Mouse (Mus musculus) embryonic facial prominence, embryonic 11.5 days (tissue): ENCODE results near the gene Rassf5. TPM values are rescaled to one million over a fixed set of nuclear protein-coding genes. Genes with fewer than 3 reads are reported as not detected.
A peak's percentile ranks its signal among the peaks of the same experiment; 100 is the strongest.

Source experiments
- ATAC-seq: fragments of 200-750 bp; cut with Nextera tagmentation; replicated peaks from 2 replicates; pipeline ENCODE4 v1.8.0; 2017; ENCODE audit warnings: low read depth; ENCODE audit not compliant: insufficient number of reproducible peaks, low FRiP score, low TSS enrichment
- DNase-seq: peaks from one replicate; pipeline ENCODE4 v3.0.0-alpha.2; 2015; ENCODE audit warnings: low spot score
- H3K27ac ChIP-seq: fragments of 300-500 bp; sonication (generic); replicated peaks from 2 replicates; pipeline ENCODE4 v1.5.1; 2014; ENCODE audit warnings: mild to moderate bottlenecking, low read depth, low read length, control low read depth
- H3K27me3 ChIP-seq: fragments of 300-500 bp; sonication (generic); 2 replicates; pipeline ENCODE4 v1.6.1; 2014; ENCODE audit warnings: mild to moderate bottlenecking, low read length, moderate library complexity, mixed read lengths; ENCODE audit not compliant: control insufficient read depth, insufficient read depth
- H3K36me3 ChIP-seq: fragments of 300-500 bp; sonication (generic); replicated peaks from 2 replicates; pipeline ENCODE4 v1.6.1; 2014; ENCODE audit warnings: low read depth, mild to moderate bottlenecking, low read length, moderate library complexity, mixed read lengths; ENCODE audit not compliant: control insufficient read depth, insufficient read depth
- H3K4me1 ChIP-seq: fragments of 300-500 bp; sonication (generic); 2 replicates; pipeline ENCODE4 v1.6.1; 2014; ENCODE audit warnings: low read length, mixed read lengths; ENCODE audit not compliant: control insufficient read depth, insufficient read depth
- H3K4me2 ChIP-seq: fragments of 300-500 bp; sonication (generic); 2 replicates; pipeline ENCODE4 v1.6.1; 2014; ENCODE audit warnings: low read depth, mild to moderate bottlenecking, control low read depth, low read length, moderate library complexity
- H3K4me3 ChIP-seq: fragments of 300-500 bp; sonication (generic); 2 replicates; pipeline ENCODE4 v1.5.1; 2014; ENCODE audit warnings: low read depth, low read length, control low read depth
- H3K9ac ChIP-seq: fragments of 300-500 bp; sonication (generic); replicated peaks from 2 replicates; pipeline ENCODE4 v1.6.1; 2014; ENCODE audit warnings: mild to moderate bottlenecking, control low read depth, low read length
- H3K9me3 ChIP-seq: fragments of 300-500 bp; sonication (generic); replicated peaks from 2 replicates; pipeline ENCODE4 v1.6.1; 2016; ENCODE audit warnings: mild to moderate bottlenecking, low read length, inconsistent platforms, mixed read lengths; ENCODE audit not compliant: control insufficient read depth
- WGBS: fragments of 180-500 bp; shearing (Covaris S2); extraction: QIAGEN DNeasy Blood & Tissue Kit; methylation state at CpG from one replicate; pipeline ENCODE4 v1.1.7; 2014; 5-methylcytosine and 5-hydroxymethylcytosine counted together
- polyA plus RNA-seq: library from polyadenylated mRNA; unstranded; fragments of >200 nt; fragmentation: Nextera tagmentation; extraction: Ambion mirVana; gene quantifications from 2 replicates; pipeline ENCODE4 v1.2.1, GENCODE M21; 2014

The Rassf5 gene
- polyA plus RNA-seq, 1 experiment from 2014 or later = 1.1 TPM

GRCm38 (mm10) chr1:131212956-131213355 is 32.1 kb downstream of the Rassf5 start:
- Histone ChIP-seq H3K4me2 (no peak overlapping the region), H3K36me3 (no peaks in the 10 kb centered on the region), H3K9me3 (no peaks in the 10 kb centered on the region), H3K4me1 (no peaks in the 10 kb centered on the region), H3K27me3 (no peaks in the 10 kb centered on the region), H3K9ac (no peak overlapping the region), H3K4me3 (no peak overlapping the region), H3K27ac (no peak overlapping the region)
- ATAC-seq (no peak), DNase-seq (no peak)
- WGBS = 68% methylated on average over 5 of the region's 5 CpGs

- Histone ChIP-seq H3K4me1 (no peaks in the 10 kb centered on the region), H3K4me3 (no peak overlapping the region), H3K27ac (no peak overlapping the region), H3K36me3 (no peaks in the 10 kb centered on the region), H3K9me3 (no peaks in the 10 kb centered on the region), H3K4me2 (no peak overlapping the region), H3K9ac (no peak overlapping the region), H3K27me3 (no peaks in the 10 kb centered on the region)
- WGBS = 86% methylated on average over 1 of the region's 1 CpGs
- ATAC-seq (no peak), DNase-seq (no peak)
These were observed 33.4 kb downstream of the Rassf5 start for GRCm38 (mm10) chr1:131211655-131212054.

GRCm38 (mm10) chr1:131209971-131210426 is 35.1 kb downstream of the Rassf5 start:
- WGBS = 79% methylated on average over 7 of the region's 8 CpGs
- H3K4me2 ChIP-seq = no peak overlapping the region
- H3K9me3 ChIP-seq = no peaks in the 10 kb centered on the region
- H3K36me3 ChIP-seq = no peaks in the 10 kb centered on the region
- H3K9ac ChIP-seq = no peak overlapping the region
- no peak overlapping the region for H3K27ac ChIP-seq
- DNase-seq (no peak), ATAC-seq (no peak)
- H3K27me3 ChIP-seq = no peaks in the 10 kb centered on the region
- H3K4me1 ChIP-seq = no peaks in the 10 kb centered on the region
- no peak overlapping the region for H3K4me3 ChIP-seq

GRCm38 (mm10) chr1:131208800-131209199 is 36.3 kb downstream of the Rassf5 start:
- no peak overlapping the region for H3K4me3 ChIP-seq
- 87% methylated on average over 6 of the region's 6 CpGs for WGBS
- ATAC-seq = no peak
- no peaks in the 10 kb centered on the region for H3K36me3 ChIP-seq
- no peak overlapping the region for H3K4me2 ChIP-seq
- no peak overlapping the region for H3K9ac ChIP-seq
- H3K9me3 ChIP-seq = no peaks in the 10 kb centered on the region
- no peaks in the 10 kb centered on the region for H3K4me1 ChIP-seq
- H3K27me3 ChIP-seq = no peaks in the 10 kb centered on the region
- H3K27ac ChIP-seq = no peak overlapping the region
- no peak for DNase-seq

- H3K4me2 ChIP-seq = no peak overlapping the region
- no peak overlapping the region; the same call in 1 of the 2 replicates for H3K9ac ChIP-seq
- ATAC-seq = no peak
- 83% methylated on average over 5 of the region's 5 CpGs for WGBS
- no peak overlapping the region for H3K27ac ChIP-seq
- DNase-seq = no peak
- H3K4me3 ChIP-seq = no peak overlapping the region
- no peaks in the 10 kb centered on the region for H3K36me3 ChIP-seq
- H3K27me3 ChIP-seq = no peaks in the 10 kb centered on the region
- H3K4me1 ChIP-seq = no peaks in the 10 kb centered on the region
- H3K9me3 ChIP-seq = no peaks in the 10 kb centered on the region
These were observed 37.0 kb downstream of the Rassf5 start for GRCm38 (mm10) chr1:131208081-131208480.

GRCm38 (mm10) chr1:131207531-131207930 is 37.5 kb downstream of the Rassf5 start:
- no peak for ATAC-seq
- Histone ChIP-seq H3K27me3 (no peaks in the 10 kb centered on the region), H3K4me3 (no peak overlapping the region), H3K9me3 (no peaks in the 10 kb centered on the region), H3K9ac (no peak overlapping the region), H3K36me3 (no peaks in the 10 kb centered on the region), H3K4me1 (no peaks in the 10 kb centered on the region), H3K4me2 (no peak overlapping the region), H3K27ac (no peak overlapping the region)
- 11% methylated on average over 5 of the region's 5 CpGs for WGBS
- peak; percentile 80 for DNase-seq

- no peaks in the 10 kb centered on the region for H3K27me3 ChIP-seq
- no peak overlapping the region for H3K9ac ChIP-seq
- H3K27ac ChIP-seq = no peak overlapping the region
- no peaks in the 10 kb centered on the region for H3K4me1 ChIP-seq
- ATAC-seq = no peak
- WGBS = 81% methylated on average over 5 of the region's 5 CpGs
- H3K36me3 ChIP-seq = no peaks in the 10 kb centered on the region
- no peaks in the 10 kb centered on the region for H3K9me3 ChIP-seq
- no peak overlapping the region for H3K4me3 ChIP-seq
- H3K4me2 ChIP-seq = no peak overlapping the region
- DNase-seq = no peak
These were observed 38.7 kb downstream of the Rassf5 start for GRCm38 (mm10) chr1:131206342-131206741.

GRCm38 (mm10) chr1:131204461-131204860 is 40.6 kb downstream of the Rassf5 start:
- Histone ChIP-seq H3K9me3 (no peaks in the 10 kb centered on the region), H3K4me2 (no peak overlapping the region), H3K4me3 (no peak overlapping the region), H3K36me3 (no peaks in the 10 kb centered on the region), H3K9ac (no peak overlapping the region), H3K27me3 (no peaks in the 10 kb centered on the region), H3K27ac (no peak overlapping the region), H3K4me1 (no peaks in the 10 kb centered on the region)
- 74% methylated on average over 8 of the region's 8 CpGs for WGBS
- no peak for ATAC-seq
- DNase-seq = no peak
